Mouse (Mus musculus): ENCODE measurements around the gene Gamt. TPM values are rescaled to one million over a fixed set of nuclear protein-coding genes. Genes with fewer than 3 reads are reported as not detected.
"Not testable (repeated sequence)": the region's sequence is repeated elsewhere in the genome, so short reads cannot be mapped to it uniquely, and the experiment has no call there.

Gene Gamt
- polyA plus RNA-seq, 1 experiment, result 19.7 TPM

GRCm38 (mm10) chr10:80220676-80221075 is 40.1 kb downstream of the Gamt start:
- Histone ChIP-seq H3K27me3 (ENCODE audit: control insufficient read depth, insufficient read depth, low read length) (no peaks in the 10 kb centered on the region), H3K27ac (ENCODE audit: insufficient read depth, low read length) (no peak overlapping the region), H3K4me1 (ENCODE audit: control insufficient read depth, insufficient read depth, insufficient read length) (no peaks in the 10 kb centered on the region; the same call in 1 of the 2 replicates), H3K4me3 (ENCODE audit: extremely low read depth, insufficient read depth, insufficient read length) (no peak overlapping the region), H3K36me3 (ENCODE audit: control insufficient read depth, insufficient read depth, low read length) (no peaks in the 10 kb centered on the region)
- no peak for TF ChIP-seq CTCF (IDR thresholded peaks at IDR 0.05; ENCODE audit: extremely low read depth, insufficient read depth, insufficient read length, insufficient replicate concordance)
- no peak for TF ChIP-seq POLR2A (IDR thresholded peaks at IDR 0.05; ENCODE audit: low read depth, low read length)
- no peak for DNase-seq (ENCODE audit: low read depth in 1 of 2, low spot score in 2 of 2)
- WGBS, result 86% methylated on average over 7 of the region's 9 CpGs

GRCm38 (mm10) chr10:80215048-80215772 is 45.6 kb downstream of the Gamt start:
- Histone ChIP-seq H3K27me3 (ENCODE audit: control insufficient read depth, insufficient read depth, low read length) (no peaks in the 10 kb centered on the region), H3K27ac (ENCODE audit: insufficient read depth, low read length) (no peak overlapping the region), H3K36me3 (ENCODE audit: control insufficient read depth, insufficient read depth, low read length) (no peaks in the 10 kb centered on the region), H3K4me3 (ENCODE audit: extremely low read depth, insufficient read depth, insufficient read length) (no peak overlapping the region), H3K4me1 (ENCODE audit: control insufficient read depth, insufficient read depth, insufficient read length) (no peaks in the 10 kb centered on the region)
- no peak for TF ChIP-seq CTCF (IDR thresholded peaks at IDR 0.05; ENCODE audit: extremely low read depth, insufficient read depth, insufficient read length, insufficient replicate concordance)
- WGBS, result 55% methylated on average over 16 of the region's 16 CpGs
- DNase-seq (ENCODE audit: low read depth in 1 of 2, low spot score in 2 of 2), result no peak

- not testable (repeated sequence) for H3K27ac ChIP-seq (ENCODE audit: insufficient read depth, low read length); H3K27me3 ChIP-seq (ENCODE audit: control insufficient read depth, insufficient read depth, low read length); H3K36me3 ChIP-seq (ENCODE audit: control insufficient read depth, insufficient read depth, low read length); H3K4me1 ChIP-seq (ENCODE audit: control insufficient read depth, insufficient read depth, insufficient read length); H3K4me3 ChIP-seq (ENCODE audit: extremely low read depth, insufficient read depth, insufficient read length)
- peak in 1 of 2 experiments; percentile 11 for DNase-seq (ENCODE audit: low read depth in 1 of 2, low spot score in 2 of 2)
- 63% methylated on average over 7 of the region's 7 CpGs for WGBS
Observed at GRCm38 (mm10) chr10:80211547-80212103, 49.2 kb downstream of the Gamt start.

GRCm38 (mm10) chr10:80208841-80209371 is 51.9 kb downstream of the Gamt start:
- no peak overlapping the region for H3K27ac ChIP-seq (ENCODE audit: insufficient read depth, low read length)
- H3K27me3 ChIP-seq (ENCODE audit: control insufficient read depth, insufficient read depth, low read length), result no peaks in the 10 kb centered on the region
- no peaks in the 10 kb centered on the region for H3K4me1 ChIP-seq (ENCODE audit: control insufficient read depth, insufficient read depth, insufficient read length)
- TF ChIP-seq POLR2A (IDR thresholded peaks at IDR 0.05; ENCODE audit: low read depth, low read length) (no peak), CTCF (IDR thresholded peaks at IDR 0.05; ENCODE audit: extremely low read depth, insufficient read depth, insufficient read length, insufficient replicate concordance) (no peak)
- no peak for DNase-seq (ENCODE audit: low read depth in 1 of 2, low spot score in 2 of 2)
- H3K36me3 ChIP-seq (ENCODE audit: control insufficient read depth, insufficient read depth, low read length), result no peaks in the 10 kb centered on the region
- no peak overlapping the region for H3K4me3 ChIP-seq (ENCODE audit: extremely low read depth, insufficient read depth, insufficient read length)
- 85% methylated on average over 24 of the region's 24 CpGs for WGBS

- no peak overlapping the region for H3K4me3 ChIP-seq (ENCODE audit: extremely low read depth, insufficient read depth, insufficient read length)
- H3K4me1 ChIP-seq (ENCODE audit: control insufficient read depth, insufficient read depth, insufficient read length), result no peaks in the 10 kb centered on the region
- WGBS, result 88% methylated on average over 4 of the region's 4 CpGs
- TF ChIP-seq CTCF (IDR thresholded peaks at IDR 0.05; ENCODE audit: extremely low read depth, insufficient read depth, insufficient read length, insufficient replicate concordance), result no peak
- TF ChIP-seq POLR2A (IDR thresholded peaks at IDR 0.05; ENCODE audit: low read depth, low read length), result no peak
- H3K27me3 ChIP-seq (ENCODE audit: control insufficient read depth, insufficient read depth, low read length), result no peaks in the 10 kb centered on the region
- no peak for DNase-seq (ENCODE audit: low read depth in 1 of 2, low spot score in 2 of 2)
- H3K36me3 ChIP-seq (ENCODE audit: control insufficient read depth, insufficient read depth, low read length), result no peaks in the 10 kb centered on the region
- no peak overlapping the region for H3K27ac ChIP-seq (ENCODE audit: insufficient read depth, low read length)
Observed at GRCm38 (mm10) chr10:80208248-80208647, 52.6 kb downstream of the Gamt start.

Other genes with a start within 250 kb of the Gamt start
- gene Arhgap45, start 244.4 kb downstream of the Gamt start, polyA plus RNA-seq (2012; rRNA removed), result 492 and 574 TPM in 2 replicates
- 139 and 182 TPM in 2 replicates for gene Polr2e, start 221.2 kb downstream of the Gamt start, polyA plus RNA-seq (2012; rRNA removed)
- gene Gpx4, start 213.8 kb downstream of the Gamt start, polyA plus RNA-seq (2012; rRNA removed), result 238 and 259 TPM in 2 replicates
- 95.0 and 122 TPM in 2 replicates for gene Sbno2, start 155.4 kb downstream of the Gamt start, polyA plus RNA-seq (2012; rRNA removed)
- gene Stk11, start 145.2 kb downstream of the Gamt start, polyA plus RNA-seq (2012; rRNA removed), result 120 and 144 TPM in 2 replicates
- gene Atp5d, start 122.4 kb downstream of the Gamt start, polyA plus RNA-seq (2012; rRNA removed), result 592 and 782 TPM in 2 replicates
- 11.9 and 13.4 TPM in 2 replicates for gene Cbarp, start 120.2 kb downstream of the Gamt start, polyA plus RNA-seq (2012; rRNA removed)
- 128 and 157 TPM in 2 replicates for gene Midn, start 112.7 kb downstream of the Gamt start, polyA plus RNA-seq (2012; rRNA removed)
- gene Cirbp, start 95.0 kb downstream of the Gamt start, polyA plus RNA-seq (2012; rRNA removed), result 144 and 151 TPM in 2 replicates
- gene 1600002K03Rik, start 88.1 kb downstream of the Gamt start, polyA plus RNA-seq (2012; rRNA removed), result 10.8 TPM in 2 replicates
- 1.3 and 1.8 TPM in 2 replicates for gene Efna2, start 81.5 kb downstream of the Gamt start, polyA plus RNA-seq (2012; rRNA removed)
- 35.1 and 42.8 TPM in 2 replicates for gene Mum1, start 34.6 kb downstream of the Gamt start, polyA plus RNA-seq (2012; rRNA removed)
- 314 and 402 TPM in 2 replicates for gene Ndufs7, start 11.9 kb downstream of the Gamt start, polyA plus RNA-seq (2012; rRNA removed)
- 66.8 and 74.5 TPM in 2 replicates for gene Dazap1, start 474 bp upstream of the Gamt start, polyA plus RNA-seq (2012; rRNA removed)
- 2,107 and 2,204 TPM in 2 replicates for gene Rps15, start 31.4 kb upstream of the Gamt start, polyA plus RNA-seq (2012; rRNA removed)
- 0.68 and 1.00 TPM in 2 replicates for gene Apc2, start 35.0 kb upstream of the Gamt start, polyA plus RNA-seq (2012; rRNA removed)
- 40.6 and 56.7 TPM in 2 replicates for gene 2310011J03Rik, start 59.5 kb upstream of the Gamt start, polyA plus RNA-seq (2012; rRNA removed)
- gene Pcsk4, start 68.5 kb upstream of the Gamt start, polyA plus RNA-seq (2012; rRNA removed), result 6.2 and 10.0 TPM in 2 replicates
- gene Reep6, start 68.9 kb upstream of the Gamt start, polyA plus RNA-seq (2012; rRNA removed), result 2.1 and 2.5 TPM in 2 replicates
- 8.8 and 14.3 TPM in 2 replicates for gene Adamtsl5, start 87.4 kb upstream of the Gamt start, polyA plus RNA-seq (2012; rRNA removed)
- gene Plk5, start 95.4 kb upstream of the Gamt start, polyA plus RNA-seq (2012; rRNA removed), result 0.04 TPM in 1 of 2 replicates, not detected in the other
- gene Mex3d, start 126.6 kb upstream of the Gamt start, polyA plus RNA-seq (2012; rRNA removed), result 13.4 and 22.6 TPM in 2 replicates
- gene Mbd3, start 138.5 kb upstream of the Gamt start, polyA plus RNA-seq (2012; rRNA removed), result 110 and 124 TPM in 2 replicates
- 399 and 753 TPM in 2 replicates for gene Uqcr11, start 145.8 kb upstream of the Gamt start, polyA plus RNA-seq (2012; rRNA removed)
- 173 and 240 TPM in 2 replicates for gene Tcf3, start 172.6 kb upstream of the Gamt start, polyA plus RNA-seq (2012; rRNA removed)
- gene Onecut3, start 233.8 kb upstream of the Gamt start, polyA plus RNA-seq (2012; rRNA removed), result not detected in 2 replicates

All from spleen, adult 2 months (tissue).